Mouse (Mus musculus) megakaryocyte, embryonic 14.5 days (primary cell): ENCODE data around the gene Klra4. TPM values are rescaled to one million over a fixed set of nuclear protein-coding genes. Genes with fewer than 3 reads are reported as not detected.
"Not testable (repeated sequence)": the region's sequence is repeated elsewhere in the genome, so short reads cannot be mapped to it uniquely, and the experiment has no call there.

ENCODE experiments used
- H3K27me3 ChIP-seq: replicated peaks from 2 replicates; pipeline ENCODE3; 2012; ENCODE audit warnings: inconsistent platforms
- H3K36me3 ChIP-seq: replicated peaks from 2 replicates; pipeline ENCODE3; 2012; ENCODE audit warnings: low read length, inconsistent platforms, mixed read lengths
- H3K4me1 ChIP-seq: 2 replicates; pipeline ENCODE4 v1.6.1; 2012; ENCODE audit warnings: inconsistent platforms
- H3K4me3 ChIP-seq: replicated peaks from 2 replicates; pipeline ENCODE3; 2012; ENCODE audit warnings: moderate library complexity, mild to moderate bottlenecking, inconsistent platforms
- H3K9me3 ChIP-seq: 2 replicates; pipeline ENCODE4 v1.6.1; 2012; ENCODE audit warnings: inconsistent platforms
- FLI1 ChIP-seq: IDR thresholded peaks from 2 replicates; pipeline ENCODE4 v1.6.1; 2012; ENCODE audit warnings: low read length, inconsistent platforms, mixed read lengths
- GATA1 ChIP-seq: IDR thresholded peaks from 3 replicates; pipeline ENCODE4 v1.6.1; 2012; ENCODE audit warnings: mixed read lengths, low read length, inconsistent platforms, borderline replicate concordance
- polyA plus RNA-seq: library from polyadenylated mRNA; stranded (reverse); fragments of >175 nt; gene quantifications from 2 replicates; pipeline ENCODE4 v1.2.3, GENCODE M21; 2012; ENCODE audit warnings: low replicate concordance; ENCODE audit not compliant: insufficient read depth

Klra4 gene
- not detected in 2 replicates for polyA plus RNA-seq

GRCm38 (mm10) chr6:130067171-130067570, at the start of gene Klra4:
Gene Klra4, minus strand, starts transcription at chr6:130067271.
- H3K27me3 ChIP-seq, H3K4me3 ChIP-seq, H3K4me1 ChIP-seq, H3K36me3 ChIP-seq, H3K9me3 ChIP-seq: not testable (repeated sequence)

- Histone ChIP-seq H3K27me3 (no peaks in the 10 kb centered on the region), H3K36me3 (no peaks in the 10 kb centered on the region), H3K9me3 (no peaks in the 10 kb centered on the region), H3K4me1 (no peaks in the 10 kb centered on the region), H3K4me3 (no peak overlapping the region)
- no peak for TF ChIP-seq FLI1
- no peak for TF ChIP-seq GATA1
Observed at GRCm38 (mm10) chr6:130110485-130110884, 43.4 kb upstream of the Klra4 start.

DNA sequence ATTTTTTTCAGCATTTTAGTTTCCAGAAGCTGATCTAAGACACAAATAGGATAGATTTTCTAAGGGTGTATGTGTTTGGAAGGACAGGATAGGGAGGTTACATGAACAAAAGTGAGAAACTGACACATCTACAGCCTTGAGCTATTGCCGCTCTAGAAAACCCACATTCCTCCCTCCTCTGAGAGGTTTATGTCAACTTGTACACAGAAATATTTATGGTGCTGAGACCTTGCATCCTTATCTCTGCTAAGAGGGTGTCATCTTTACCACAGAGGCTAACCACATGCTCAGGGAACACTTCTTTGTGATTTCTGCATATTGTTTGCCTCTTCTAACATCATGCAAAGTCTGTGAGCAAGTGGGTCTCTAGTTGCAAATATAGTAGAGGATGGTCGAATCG, 35.7 kb upstream of the Klra4 start:
- H3K36me3 ChIP-seq, H3K9me3 ChIP-seq, H3K4me3 ChIP-seq, H3K27me3 ChIP-seq, H3K4me1 ChIP-seq: not testable (repeated sequence)

DNA sequence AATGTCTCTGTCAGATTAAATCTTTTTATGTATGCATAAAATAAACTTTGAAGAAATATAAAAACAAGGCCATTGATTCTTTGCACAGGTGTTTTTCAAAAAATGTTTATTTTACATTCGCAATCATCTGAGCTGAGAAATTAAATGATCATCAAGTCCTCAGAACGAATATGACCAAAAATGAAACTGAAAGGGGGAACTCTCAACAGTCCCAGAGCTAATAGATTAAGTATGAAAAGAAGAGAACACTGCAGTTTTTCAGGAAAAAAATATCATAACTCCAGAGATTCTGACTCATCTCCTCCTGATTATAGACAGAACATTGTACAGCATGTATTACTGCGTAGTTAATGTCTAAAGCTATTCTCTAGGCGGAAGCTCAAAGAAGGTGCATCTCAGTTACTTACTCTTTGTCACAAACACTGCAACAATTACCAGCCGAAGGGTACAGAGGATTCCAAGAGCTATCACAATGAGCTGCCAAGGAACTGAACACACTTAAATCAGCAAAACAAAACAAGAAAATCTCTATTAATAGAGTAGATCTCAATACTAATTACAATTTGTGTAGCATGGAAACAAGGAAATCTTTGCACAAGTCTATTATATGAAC, 25.4 kb upstream of the Klra4 start:
- H3K4me3 ChIP-seq = no peak overlapping the region
- TF ChIP-seq GATA1 = no peak
- TF ChIP-seq FLI1 = no peak
- H3K4me1 ChIP-seq = no peaks in the 10 kb centered on the region

DNA sequence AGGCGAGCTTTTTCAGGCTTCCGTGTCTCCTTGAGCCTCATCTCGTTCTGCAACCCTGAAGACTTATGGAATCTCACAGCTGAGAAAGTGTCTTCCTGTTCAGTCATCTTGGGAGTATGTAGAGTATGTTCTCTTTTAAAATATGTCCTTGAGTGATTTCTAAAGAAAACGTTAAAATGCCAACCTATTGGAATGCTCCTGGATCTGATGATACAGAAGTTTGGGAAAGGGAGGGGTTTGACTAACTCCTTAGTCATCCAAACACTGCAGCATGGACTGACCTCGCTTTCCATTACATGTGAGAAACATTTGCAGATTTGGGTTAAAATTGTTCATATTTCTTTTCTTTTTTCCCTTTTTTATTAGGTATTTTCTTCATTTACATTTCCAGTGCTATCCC, 1.9 kb downstream of the Klra4 start:
- Histone ChIP-seq H3K4me1 (no peaks in the 10 kb centered on the region), H3K36me3 (no peaks in the 10 kb centered on the region), H3K27me3 (no peaks in the 10 kb centered on the region), H3K4me3 (no peak overlapping the region), H3K9me3 (no peaks in the 10 kb centered on the region)
- TF ChIP-seq FLI1 (no peak), GATA1 (no peak)

More for the DNA sequence above, 25.4 kb upstream of the Klra4 start:
- Histone ChIP-seq H3K27me3 (no peaks in the 10 kb centered on the region), H3K36me3 (no peaks in the 10 kb centered on the region), H3K9me3 (no peaks in the 10 kb centered on the region)

- H3K36me3 ChIP-seq, H3K4me3 ChIP-seq, H3K4me1 ChIP-seq, H3K27me3 ChIP-seq, H3K9me3 ChIP-seq: not testable (repeated sequence)
Observed at GRCm38 (mm10) chr6:130035146-130035545, 31.9 kb downstream of the Klra4 start.

- not testable (repeated sequence) for H3K9me3 ChIP-seq, H3K36me3 ChIP-seq, H3K4me1 ChIP-seq, H3K27me3 ChIP-seq, H3K4me3 ChIP-seq
Observed at GRCm38 (mm10) chr6:130031493-130032089, 35.5 kb downstream of the Klra4 start.

- TF ChIP-seq GATA1 (no peak), FLI1 (no peak)
Observed at GRCm38 (mm10) chr6:130026854-130027253, 40.2 kb downstream of the Klra4 start, which contains the start of gene Klra6. Gene Klra6, minus strand, starts transcription at chr6:130026954.

More at GRCm38 (mm10) chr6:130026854-130027253, 40.2 kb downstream of the Klra4 start, which contains the start of gene Klra6:
- H3K27me3 ChIP-seq = no peaks in the 10 kb centered on the region
- no peaks in the 10 kb centered on the region for H3K9me3 ChIP-seq
- no peaks in the 10 kb centered on the region for H3K4me1 ChIP-seq
- no peak within 1 kb of the TSS for H3K4me3 ChIP-seq
- no peaks in the 10 kb centered on the region for H3K36me3 ChIP-seq

Other genes starting within 250 kb of the Klra4 start
- not detected in 2 replicates for gene Gm17631, start 204.6 kb downstream of the Klra4 start, polyA plus RNA-seq
- not detected in 2 replicates for gene Klra17, start 190.6 kb downstream of the Klra4 start, polyA plus RNA-seq
- not detected in 2 replicates for gene Klra5, start 149.6 kb downstream of the Klra4 start, polyA plus RNA-seq
- gene Klra6, start 40.3 kb downstream of the Klra4 start, polyA plus RNA-seq = not detected in 2 replicates
- not detected in 2 replicates for gene Klra8, start 62.6 kb upstream of the Klra4 start, polyA plus RNA-seq
- not detected in 2 replicates for gene Klra9, start 125.8 kb upstream of the Klra4 start, polyA plus RNA-seq
- not detected in 2 replicates for gene Klra7, start 166.1 kb upstream of the Klra4 start, polyA plus RNA-seq
- not detected in 2 replicates for gene Klra10, start 214.7 kb upstream of the Klra4 start, polyA plus RNA-seq